Mouse (Mus musculus): ENCODE results near the gene Carm1. TPM values are rescaled to one million over a fixed set of nuclear protein-coding genes. Genes with fewer than 3 reads are reported as not detected.

Gene Carm1
- polyA plus RNA-seq, 1 experiment from 2014 or later = 76.5 TPM

GRCm38 (mm10) chr9:21626571-21626970 lies 79.9 kb downstream of the Carm1 start:
- no peaks in the 10 kb centered on the region for H3K9me3 ChIP-seq (ENCODE audit: low read depth, low read length)
- ATAC-seq (ENCODE audit: insufficient read depth) = no peak
- peaks cover 11% of the 10 kb centered on the region; the same call in 1 of the 2 replicates for H3K36me3 ChIP-seq (ENCODE audit: insufficient read depth)
- peak; percentile 37 for DNase-seq
- H3K27ac ChIP-seq (ENCODE audit: low read depth) = no peak overlapping the region
- no peak overlapping the region for H3K9ac ChIP-seq
- H3K4me2 ChIP-seq = no peak overlapping the region
- no peak overlapping the region for H3K4me3 ChIP-seq (ENCODE audit: low read depth, low read length)
- TF ChIP-seq CTCF (IDR thresholded peaks at IDR 0.05; ENCODE audit: low read depth) = peak; percentile 50; the same call in 1 of the 2 replicates
- H3K4me1 ChIP-seq (ENCODE audit: insufficient read depth) = no peaks in the 10 kb centered on the region
- no peaks in the 10 kb centered on the region for H3K27me3 ChIP-seq (ENCODE audit: insufficient read depth, low read length)

GRCm38 (mm10) chr9:21627145-21627795 lies 80.6 kb downstream of the Carm1 start:
- Histone ChIP-seq H3K4me2 (no peak overlapping the region), H3K27ac (ENCODE audit: low read depth) (no peak overlapping the region), H3K4me3 (ENCODE audit: low read depth, low read length) (no peak overlapping the region), H3K9me3 (ENCODE audit: low read depth, low read length) (no peaks in the 10 kb centered on the region), H3K36me3 (ENCODE audit: insufficient read depth) (peaks cover 14% of the 10 kb centered on the region; the same call in 1 of the 2 replicates), H3K9ac (no peak overlapping the region), H3K27me3 (ENCODE audit: insufficient read depth, low read length) (no peaks in the 10 kb centered on the region), H3K4me1 (ENCODE audit: insufficient read depth) (no peaks in the 10 kb centered on the region)
- peak; percentile 48 for DNase-seq
- ATAC-seq (ENCODE audit: insufficient read depth) = no peak
- 61% methylated on average over 5 of the region's 5 CpGs for WGBS
- no peak for TF ChIP-seq CTCF (IDR thresholded peaks at IDR 0.05; ENCODE audit: low read depth)

GRCm38 (mm10) chr9:21630673-21631072 lies 84.0 kb downstream of the Carm1 start:
- H3K4me2 ChIP-seq = no peak overlapping the region
- H3K27me3 ChIP-seq (ENCODE audit: insufficient read depth, low read length) = no peaks in the 10 kb centered on the region
- TF ChIP-seq CTCF (IDR thresholded peaks at IDR 0.05; ENCODE audit: low read depth) = peak; percentile 52
- DNase-seq (peak; percentile 73), ATAC-seq (ENCODE audit: insufficient read depth) (no peak)
- peaks cover 44% of the 10 kb centered on the region for H3K36me3 ChIP-seq (ENCODE audit: insufficient read depth)
- H3K4me3 ChIP-seq (ENCODE audit: low read depth, low read length) = no peak overlapping the region
- no peaks in the 10 kb centered on the region for H3K4me1 ChIP-seq (ENCODE audit: insufficient read depth)
- no peak overlapping the region for H3K27ac ChIP-seq (ENCODE audit: low read depth)
- no peaks in the 10 kb centered on the region for H3K9me3 ChIP-seq (ENCODE audit: low read depth, low read length)
- WGBS = 79% methylated on average over 3 of the region's 3 CpGs
- H3K9ac ChIP-seq = no peak overlapping the region

- no peak overlapping the region for H3K27ac ChIP-seq (ENCODE audit: low read depth)
- 84% methylated on average over 3 of the region's 3 CpGs for WGBS
- ATAC-seq (ENCODE audit: insufficient read depth) = no peak
These were observed 86.4 kb downstream of the Carm1 start for GRCm38 (mm10) chr9:21633106-21633505.

GRCm38 (mm10) chr9:21635639-21636038 lies 88.9 kb downstream of the Carm1 start:
- Histone ChIP-seq H3K4me2 (no peak overlapping the region), H3K27ac (ENCODE audit: low read depth) (no peak overlapping the region), H3K36me3 (ENCODE audit: insufficient read depth) (peaks cover 93% of the 10 kb centered on the region), H3K4me3 (ENCODE audit: low read depth, low read length) (no peak overlapping the region), H3K4me1 (ENCODE audit: insufficient read depth) (no peaks in the 10 kb centered on the region), H3K27me3 (ENCODE audit: insufficient read depth, low read length) (no peaks in the 10 kb centered on the region), H3K9ac (no peak overlapping the region), H3K9me3 (ENCODE audit: low read depth, low read length) (no peaks in the 10 kb centered on the region)
- 43% methylated on average over 7 of the region's 7 CpGs for WGBS
- no peak for TF ChIP-seq CTCF (IDR thresholded peaks at IDR 0.05; ENCODE audit: low read depth)
- ATAC-seq (ENCODE audit: insufficient read depth) (no peak), DNase-seq (peak; percentile 37)

More at GRCm38 (mm10) chr9:21633106-21633505, 86.4 kb downstream of the Carm1 start:
- Histone ChIP-seq H3K9ac (no peak overlapping the region), H3K4me2 (no peak overlapping the region), H3K36me3 (ENCODE audit: insufficient read depth) (peaks cover 68% of the 10 kb centered on the region), H3K4me1 (ENCODE audit: insufficient read depth) (no peaks in the 10 kb centered on the region), H3K4me3 (ENCODE audit: low read depth, low read length) (no peak overlapping the region), H3K9me3 (ENCODE audit: low read depth, low read length) (no peaks in the 10 kb centered on the region), H3K27me3 (ENCODE audit: insufficient read depth, low read length) (no peaks in the 10 kb centered on the region)
- TF ChIP-seq CTCF (IDR thresholded peaks at IDR 0.05; ENCODE audit: low read depth) = no peak
- DNase-seq = no peak

- no peak for TF ChIP-seq CTCF (IDR thresholded peaks at IDR 0.05; ENCODE audit: low read depth)
- Histone ChIP-seq H3K4me3 (ENCODE audit: low read depth, low read length) (no peak overlapping the region), H3K4me2 (no peak overlapping the region), H3K27me3 (ENCODE audit: insufficient read depth, low read length) (no peaks in the 10 kb centered on the region), H3K36me3 (ENCODE audit: insufficient read depth) (peaks cover 100% of the 10 kb centered on the region), H3K4me1 (ENCODE audit: insufficient read depth) (no peaks in the 10 kb centered on the region), H3K27ac (ENCODE audit: low read depth) (no peak overlapping the region), H3K9me3 (ENCODE audit: low read depth, low read length) (no peaks in the 10 kb centered on the region), H3K9ac (no peak overlapping the region)
- DNase-seq (no peak), ATAC-seq (ENCODE audit: insufficient read depth) (no peak)
- WGBS = 92% methylated on average over 11 of the region's 11 CpGs
These were observed 92.3 kb downstream of the Carm1 start for GRCm38 (mm10) chr9:21639031-21639430.

MicroRNAs within 50 kb of the gene (microRNA counts, 519-probe panel; counts per million panel counts)
- 30.5 counts per million for microRNA mmu-miR-1946b

Small RNA genes within 50 kb of the gene (microRNA-seq; reads per million reads assigned to microRNA genes)
- not detected for gene Mir1946b (ENCODE audit: borderline number of aligned reads)

Other genes with a start within 250 kb of the Carm1 start
- 45.7 and 45.8 TPM in 2 replicates for gene Ap1m2, start 234.6 kb upstream of the Carm1 start, polyA plus RNA-seq (2014; fragmentation: Nextera tagmentation; extraction: Ambion mirVana)
- gene Slc44a2, start 226.2 kb upstream of the Carm1 start, polyA plus RNA-seq (2014; fragmentation: Nextera tagmentation; extraction: Ambion mirVana) = 122 TPM in 2 replicates
- 217 and 223 TPM in 2 replicates for gene Ilf3, start 179.0 kb upstream of the Carm1 start, polyA plus RNA-seq (2014; fragmentation: Nextera tagmentation; extraction: Ambion mirVana)
- 49.0 and 55.1 TPM in 2 replicates for gene Qtrt1, start 135.1 kb upstream of the Carm1 start, polyA plus RNA-seq (2014; fragmentation: Nextera tagmentation; extraction: Ambion mirVana)
- gene Dnm2, start 122.0 kb upstream of the Carm1 start, polyA plus RNA-seq (2014; fragmentation: Nextera tagmentation; extraction: Ambion mirVana) = 67.9 and 71.8 TPM in 2 replicates
- gene Tmed1, start 36.6 kb upstream of the Carm1 start, polyA plus RNA-seq (2014; fragmentation: Nextera tagmentation; extraction: Ambion mirVana) = 106 and 108 TPM in 2 replicates
- 3.0 and 3.8 TPM in 2 replicates for gene AB124611, start 20.7 kb upstream of the Carm1 start, polyA plus RNA-seq (2014; fragmentation: Nextera tagmentation; extraction: Ambion mirVana)
- gene Timm29, start 45.8 kb downstream of the Carm1 start, polyA plus RNA-seq (2014; fragmentation: Nextera tagmentation; extraction: Ambion mirVana) = 35.6 and 36.3 TPM in 2 replicates
- 17.0 and 17.9 TPM in 2 replicates for gene Yipf2, start 45.9 kb downstream of the Carm1 start, polyA plus RNA-seq (2014; fragmentation: Nextera tagmentation; extraction: Ambion mirVana)
- gene Smarca4, start 69.3 kb downstream of the Carm1 start, polyA plus RNA-seq (2014; fragmentation: Nextera tagmentation; extraction: Ambion mirVana) = 106 and 114 TPM in 2 replicates
- gene Ldlr, start 176.6 kb downstream of the Carm1 start, polyA plus RNA-seq (2014; fragmentation: Nextera tagmentation; extraction: Ambion mirVana) = 24.2 and 24.4 TPM in 2 replicates
- gene Spc24, start 213.4 kb downstream of the Carm1 start, polyA plus RNA-seq (2014; fragmentation: Nextera tagmentation; extraction: Ambion mirVana) = 159 and 173 TPM in 2 replicates

Measured in lung, embryonic 14.5 days (tissue).